Mouse (Mus musculus) testis, adult 2 months (tissue): ENCODE results near the gene Elovl6. TPM values are rescaled to one million over a fixed set of nuclear protein-coding genes. Genes with fewer than 3 reads are reported as not detected.

Source experiments
- H3K27ac ChIP-seq: fragments of 200-500 bp; 2 replicates; pipeline ENCODE4 v1.5.1; 2012; ENCODE audit warnings: low read depth, low read length; ENCODE audit not compliant: control insufficient read depth, insufficient read depth
- H3K27me3 ChIP-seq: fragments of 200-500 bp; 2 replicates; pipeline ENCODE4 v1.6.1; 2012; ENCODE audit warnings: mild to moderate bottlenecking, low read length, moderate library complexity; ENCODE audit not compliant: control insufficient read depth, insufficient read depth
- H3K36me3 ChIP-seq: fragments of 200-500 bp; 2 replicates; pipeline ENCODE4 v1.6.1; 2012; ENCODE audit warnings: mild to moderate bottlenecking, low read length; ENCODE audit not compliant: control insufficient read depth, insufficient read depth
- H3K4me1 ChIP-seq: fragments of 200-500 bp; 2 replicates; pipeline ENCODE4 v1.6.1; 2012; ENCODE audit warnings: low read length; ENCODE audit not compliant: control insufficient read depth, insufficient read depth
- H3K4me3 ChIP-seq: fragments of 200-500 bp; 2 replicates; pipeline ENCODE4 v1.5.1; 2012; ENCODE audit warnings: low read depth, mild to moderate bottlenecking, low read length, moderate library complexity, mixed read lengths; ENCODE audit not compliant: control insufficient read depth
- CTCF ChIP-seq: fragments of 200-500 bp; IDR thresholded peaks from 2 replicates; pipeline ENCODE4 v1.5.1; 2012; ENCODE audit warnings: low read depth, mild to moderate bottlenecking, inconsistent platforms, low read length, moderate library complexity; ENCODE audit not compliant: control insufficient read depth, insufficient read depth, insufficient replicate concordance
- POLR2A ChIP-seq: fragments of 200-500 bp; IDR thresholded peaks from 2 replicates; pipeline ENCODE4 v1.6.1; 2012; ENCODE audit warnings: low read depth, mild to moderate bottlenecking, inconsistent platforms, low read length, moderate library complexity; ENCODE audit not compliant: control insufficient read depth
- polyA plus RNA-seq: library from polyadenylated mRNA; depleted of rRNA; stranded (reverse); fragments of >200 nt; gene quantifications from 2 replicates; pipeline ENCODE4 v1.2.3, GENCODE M21; 2012

Gene Elovl6
- polyA plus RNA-seq, 1 experiment: 13.3 TPM

DNA sequence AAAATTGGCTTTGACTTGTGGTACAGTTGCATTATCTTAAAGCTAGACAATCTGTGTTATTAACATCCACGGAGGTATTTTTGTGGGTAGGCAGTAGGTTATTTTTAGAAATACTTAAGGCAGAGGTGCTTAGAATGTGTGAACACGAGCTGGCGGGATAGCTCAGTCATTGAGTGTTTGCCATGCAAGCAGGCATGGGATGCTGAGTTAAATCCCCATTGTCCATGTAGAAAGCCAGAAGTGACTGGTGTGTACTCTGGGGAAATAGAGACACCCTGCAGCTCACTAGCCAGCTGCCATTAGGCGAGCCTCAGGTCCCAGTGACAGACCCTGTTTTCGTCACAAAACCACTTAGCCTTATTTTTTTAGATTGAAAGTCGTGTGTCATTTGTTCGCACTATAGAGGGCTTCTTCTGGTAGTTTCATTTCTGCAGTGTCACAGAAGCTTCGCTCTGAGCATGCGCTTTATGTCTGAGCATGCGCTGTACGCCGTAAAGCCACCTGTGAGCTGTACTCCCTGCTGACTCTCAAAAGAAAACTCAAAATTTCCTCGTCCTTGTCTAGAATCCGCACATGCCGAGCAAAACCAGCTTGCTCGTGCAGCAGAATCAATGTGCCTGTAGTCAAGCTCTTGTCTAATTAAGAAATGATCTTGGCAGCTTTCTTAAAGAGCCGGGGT is 58.5 kb downstream of the Elovl6 start:
- no peak overlapping the region for H3K27ac ChIP-seq
- no peak for TF ChIP-seq CTCF
- TF ChIP-seq POLR2A: no peak
- H3K4me3 ChIP-seq: peak overlapping the region; percentile 35
- H3K36me3 ChIP-seq: no peaks in the 10 kb centered on the region
- peaks cover 5% of the 10 kb centered on the region; the same call in 1 of the 2 replicates for H3K4me1 ChIP-seq
- H3K27me3 ChIP-seq: no peaks in the 10 kb centered on the region

DNA sequence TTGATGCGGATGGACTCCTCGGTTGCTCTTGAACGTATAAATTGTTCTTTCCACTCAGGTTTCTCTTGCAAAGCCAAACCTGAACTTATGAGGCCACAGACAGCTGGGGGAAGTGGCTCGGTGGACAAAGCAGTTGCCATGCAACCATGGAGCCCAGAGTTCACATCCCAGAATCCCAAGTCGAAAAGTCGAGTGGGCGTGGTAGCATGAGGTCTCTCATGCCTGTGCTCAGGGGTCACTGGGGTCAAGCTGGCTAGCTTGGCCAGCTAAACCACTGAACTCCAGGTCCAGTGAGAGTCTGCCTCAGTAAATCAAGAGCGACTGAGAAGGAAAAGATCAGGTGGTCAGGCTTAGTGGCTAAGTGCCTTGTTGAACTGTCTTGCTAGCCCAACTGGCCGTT is 59.1 kb downstream of the Elovl6 start:
- TF ChIP-seq POLR2A (no peak), CTCF (no peak)
- Histone ChIP-seq H3K4me3 (no peak overlapping the region), H3K4me1 (peaks cover 5% of the 10 kb centered on the region; the same call in 1 of the 2 replicates), H3K27me3 (no peaks in the 10 kb centered on the region), H3K27ac (no peak overlapping the region), H3K36me3 (no peaks in the 10 kb centered on the region)

DNA sequence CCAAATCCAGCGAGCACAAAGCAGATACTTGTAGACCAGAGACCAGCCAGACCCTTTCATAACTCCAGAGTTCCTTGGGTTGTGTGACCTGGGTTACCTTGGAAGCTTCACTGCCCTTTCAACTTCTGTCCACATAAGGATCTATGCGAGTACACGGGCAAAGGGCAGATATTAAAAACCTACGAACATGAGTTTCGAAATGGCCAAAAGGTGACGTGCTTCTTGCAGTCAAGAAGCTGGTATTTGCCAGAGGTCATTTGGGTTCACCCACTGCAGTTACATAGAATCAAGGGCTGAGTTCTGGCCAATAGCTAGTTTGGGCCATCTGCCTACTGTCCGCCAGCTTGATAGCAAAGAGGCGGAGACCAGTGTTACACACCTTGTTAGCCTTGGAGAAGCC is 59.6 kb downstream of the Elovl6 start:
- H3K27me3 ChIP-seq: no peaks in the 10 kb centered on the region
- no peak overlapping the region for H3K4me3 ChIP-seq
- peaks cover 5% of the 10 kb centered on the region; the same call in 1 of the 2 replicates for H3K4me1 ChIP-seq
- no peak overlapping the region for H3K27ac ChIP-seq
- no peaks in the 10 kb centered on the region for H3K36me3 ChIP-seq
- no peak for TF ChIP-seq POLR2A

DNA sequence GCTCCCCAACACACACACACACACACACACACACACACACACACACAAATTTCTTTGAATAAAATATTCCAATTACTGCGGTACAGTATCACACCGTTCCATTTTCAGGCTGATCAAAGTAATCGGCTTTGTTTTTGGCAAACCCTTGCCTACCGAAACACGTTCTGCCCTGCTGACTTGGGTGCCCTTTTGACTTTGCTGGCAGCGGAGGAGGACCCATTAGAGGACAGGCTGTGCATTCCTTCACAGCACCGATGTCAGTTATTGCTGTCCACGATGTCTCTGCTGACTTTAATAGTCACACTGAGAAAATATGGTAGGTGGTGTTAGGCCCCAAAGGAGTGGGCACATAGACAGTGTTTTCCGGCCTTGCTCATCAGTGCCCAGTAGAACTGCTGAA is 60.8 kb downstream of the Elovl6 start:
- H3K4me3 ChIP-seq: no peak overlapping the region
- TF ChIP-seq CTCF (no peak), POLR2A (no peak)
- no peak overlapping the region for H3K27ac ChIP-seq
- no peaks in the 10 kb centered on the region for H3K36me3 ChIP-seq
- no peaks in the 10 kb centered on the region for H3K27me3 ChIP-seq
- H3K4me1 ChIP-seq: peaks cover 5% of the 10 kb centered on the region; the same call in 1 of the 2 replicates

DNA sequence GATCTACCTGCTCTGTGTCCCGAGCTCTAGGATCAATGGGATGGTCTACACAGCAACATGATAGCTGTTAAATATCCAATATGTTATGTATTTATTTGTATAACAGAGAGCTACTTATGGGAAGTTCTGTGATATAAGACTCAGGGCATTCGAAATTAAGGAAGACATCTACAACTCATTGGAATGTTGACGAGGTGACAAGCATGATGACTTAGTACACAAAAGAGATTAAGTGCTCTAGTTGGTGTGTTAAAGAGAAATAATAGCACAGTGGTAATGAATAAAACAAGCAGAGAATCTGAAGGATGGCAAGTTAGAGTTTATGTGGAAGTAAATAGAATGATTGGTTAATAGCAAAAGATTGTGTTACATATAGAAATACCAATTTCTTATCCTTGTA is 61.6 kb downstream of the Elovl6 start:
- H3K4me1 ChIP-seq: peaks cover 5% of the 10 kb centered on the region; the same call in 1 of the 2 replicates
- H3K36me3 ChIP-seq: no peaks in the 10 kb centered on the region
- H3K27ac ChIP-seq: no peak overlapping the region
- no peak overlapping the region for H3K4me3 ChIP-seq
- H3K27me3 ChIP-seq: no peaks in the 10 kb centered on the region
- TF ChIP-seq CTCF (no peak), POLR2A (no peak)

DNA sequence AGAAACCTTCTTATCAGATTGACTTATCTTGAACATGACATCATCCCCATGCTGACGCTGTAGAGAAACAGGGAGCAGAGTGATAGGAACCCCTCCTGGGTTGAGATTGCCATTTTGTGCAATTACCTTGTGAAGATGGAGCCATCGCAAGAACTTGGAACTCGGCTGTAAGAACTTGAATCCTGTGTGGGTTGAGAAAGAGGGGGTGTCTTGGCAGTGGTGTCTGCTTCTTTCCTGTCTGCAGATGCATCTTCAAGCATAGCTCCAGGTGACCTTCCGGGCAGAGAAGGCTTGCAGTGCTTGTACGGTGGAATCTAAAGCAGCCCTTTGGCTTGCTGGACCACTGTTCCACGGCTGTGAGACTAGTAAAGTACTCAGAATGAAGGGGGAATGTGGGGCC is 63.9 kb downstream of the Elovl6 start:
- Histone ChIP-seq H3K4me3 (no peak overlapping the region), H3K36me3 (no peaks in the 10 kb centered on the region), H3K4me1 (peaks cover 5% of the 10 kb centered on the region; the same call in 1 of the 2 replicates), H3K27ac (no peak overlapping the region), H3K27me3 (no peaks in the 10 kb centered on the region)
- TF ChIP-seq CTCF (no peak), POLR2A (no peak)

DNA sequence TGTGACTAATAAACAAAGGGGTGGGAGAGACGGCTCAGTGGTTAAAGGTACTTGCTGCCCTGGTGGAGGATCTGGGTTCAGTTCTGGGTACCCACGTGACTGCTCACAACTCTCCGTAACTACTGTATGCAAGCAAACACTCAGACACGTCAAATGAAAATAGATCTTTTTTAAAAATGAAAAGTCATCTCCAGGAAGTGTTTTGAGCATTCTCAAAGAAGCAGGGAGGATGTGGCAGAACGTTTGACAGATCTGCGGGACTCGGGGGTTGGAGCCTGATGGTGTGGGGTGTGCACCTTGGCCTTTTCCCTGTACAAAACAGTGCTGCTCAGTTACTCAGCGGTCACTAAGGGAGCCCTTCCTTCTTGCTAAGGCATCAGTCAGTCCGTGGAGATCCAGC is 70.1 kb downstream of the Elovl6 start:
- Histone ChIP-seq H3K4me3 (no peak overlapping the region), H3K36me3 (no peaks in the 10 kb centered on the region), H3K27ac (no peak overlapping the region), H3K27me3 (no peaks in the 10 kb centered on the region), H3K4me1 (no peaks in the 10 kb centered on the region)
- TF ChIP-seq CTCF: no peak
- TF ChIP-seq POLR2A: no peak

DNA sequence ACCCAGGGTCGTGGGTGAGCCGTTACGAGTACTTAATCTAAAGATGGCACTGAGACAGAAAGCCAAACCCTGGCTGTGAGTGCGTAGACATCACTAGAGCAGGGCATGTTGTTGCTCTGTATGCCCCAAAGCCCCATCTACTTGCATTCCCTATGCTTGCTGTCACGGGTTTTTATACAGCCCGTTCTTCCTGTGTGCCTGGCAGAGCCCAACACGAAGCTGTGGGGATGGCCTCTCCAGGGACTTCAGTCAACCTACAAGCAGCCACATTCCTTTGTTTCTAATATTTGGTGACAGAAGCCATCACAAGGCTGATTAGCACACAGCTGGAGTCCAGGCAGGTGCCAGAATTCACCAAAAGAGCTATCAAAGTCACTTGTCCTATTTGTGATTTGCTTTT is 73.3 kb downstream of the Elovl6 start:
- no peak overlapping the region for H3K27ac ChIP-seq
- H3K36me3 ChIP-seq: no peaks in the 10 kb centered on the region
- H3K4me3 ChIP-seq: no peak overlapping the region
- no peaks in the 10 kb centered on the region for H3K4me1 ChIP-seq
- no peaks in the 10 kb centered on the region for H3K27me3 ChIP-seq
- TF ChIP-seq POLR2A (no peak), CTCF (no peak)

DNA sequence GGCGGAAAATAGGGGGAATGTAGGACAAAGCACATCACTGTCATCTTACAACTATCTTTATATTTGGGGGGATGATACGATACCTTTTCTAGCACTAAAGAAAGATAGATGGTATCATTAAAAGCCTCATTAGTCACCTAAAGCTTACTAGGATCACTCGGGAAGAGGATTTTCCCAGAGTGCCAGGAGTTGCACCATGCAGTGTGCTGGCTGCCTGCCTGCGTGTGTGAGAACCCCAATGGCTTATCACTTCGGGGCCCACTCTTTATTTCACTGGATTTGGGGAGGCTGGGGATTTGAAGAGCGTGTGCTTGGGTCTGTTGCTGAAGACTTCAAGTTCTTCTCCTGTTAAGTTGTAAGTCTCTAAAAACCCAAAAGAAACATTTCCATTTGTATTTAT is 73.8 kb downstream of the Elovl6 start:
- no peaks in the 10 kb centered on the region for H3K4me1 ChIP-seq
- no peak overlapping the region for H3K4me3 ChIP-seq
- H3K36me3 ChIP-seq: no peaks in the 10 kb centered on the region
- no peak overlapping the region for H3K27ac ChIP-seq
- H3K27me3 ChIP-seq: no peaks in the 10 kb centered on the region
- TF ChIP-seq POLR2A (no peak), CTCF (no peak)
